Mouse (Mus musculus) testis, adult 2 months (tissue): Measurements from ENCODE around the gene Pitx2.

ENCODE experiments used
- CTCF ChIP-seq: fragments of 200-500 bp; IDR thresholded peaks from 2 replicates; pipeline ENCODE4 v1.5.1; 2012; ENCODE audit warnings: low read depth, mild to moderate bottlenecking, inconsistent platforms, low read length, moderate library complexity; ENCODE audit not compliant: control insufficient read depth, insufficient read depth, insufficient replicate concordance
- POLR2A ChIP-seq: fragments of 200-500 bp; IDR thresholded peaks from 2 replicates; pipeline ENCODE4 v1.6.1; 2012; ENCODE audit warnings: low read depth, mild to moderate bottlenecking, inconsistent platforms, low read length, moderate library complexity; ENCODE audit not compliant: control insufficient read depth

GRCm38 (mm10) chr3:129195036-129195435 lies 4.6 kb upstream of the Pitx2 start:
- no peak for TF ChIP-seq POLR2A
- no peak for TF ChIP-seq CTCF
